Mouse (Mus musculus) megakaryocyte, embryonic 14.5 days (primary cell): Measurements from ENCODE around the gene Sppl2c. TPM values are rescaled to one million over a fixed set of nuclear protein-coding genes. Genes with fewer than 3 reads are reported as not detected.

Experiments
- H3K27me3 ChIP-seq: replicated peaks from 2 replicates; pipeline ENCODE3; 2012; ENCODE audit warnings: inconsistent platforms
- H3K36me3 ChIP-seq: replicated peaks from 2 replicates; pipeline ENCODE3; 2012; ENCODE audit warnings: low read length, inconsistent platforms, mixed read lengths
- H3K4me1 ChIP-seq: 2 replicates; pipeline ENCODE4 v1.6.1; 2012; ENCODE audit warnings: inconsistent platforms
- H3K4me3 ChIP-seq: replicated peaks from 2 replicates; pipeline ENCODE3; 2012; ENCODE audit warnings: moderate library complexity, mild to moderate bottlenecking, inconsistent platforms
- H3K9me3 ChIP-seq: 2 replicates; pipeline ENCODE4 v1.6.1; 2012; ENCODE audit warnings: inconsistent platforms
- FLI1 ChIP-seq: IDR thresholded peaks from 2 replicates; pipeline ENCODE4 v1.6.1; 2012; ENCODE audit warnings: low read length, inconsistent platforms, mixed read lengths
- GATA1 ChIP-seq: IDR thresholded peaks from 3 replicates; pipeline ENCODE4 v1.6.1; 2012; ENCODE audit warnings: mixed read lengths, low read length, inconsistent platforms, borderline replicate concordance
- polyA plus RNA-seq: library from polyadenylated mRNA; stranded (reverse); fragments of >175 nt; gene quantifications from 2 replicates; pipeline ENCODE4 v1.2.3, GENCODE M21; 2012; ENCODE audit warnings: low replicate concordance; ENCODE audit not compliant: insufficient read depth

The Sppl2c gene
- polyA plus RNA-seq, 1 experiment, result not detected

- H3K27me3 ChIP-seq, result peaks cover 66% of the 10 kb centered on the region
- peaks cover 49% of the 10 kb centered on the region for H3K4me1 ChIP-seq
- TF ChIP-seq FLI1, result no peak
- no peak for TF ChIP-seq GATA1
Observed at GRCm38 (mm10) chr11:104235881-104236280, 49.8 kb downstream of the Sppl2c start.

GRCm38 (mm10) chr11:104237226-104237625, 51.1 kb downstream of the Sppl2c start:
- peaks cover 52% of the 10 kb centered on the region for H3K27me3 ChIP-seq

More at GRCm38 (mm10) chr11:104235881-104236280, 49.8 kb downstream of the Sppl2c start:
- Histone ChIP-seq H3K4me3 (no peak overlapping the region), H3K9me3 (no peaks in the 10 kb centered on the region), H3K36me3 (no peaks in the 10 kb centered on the region)

GRCm38 (mm10) chr11:104237958-104238747, 52.0 kb downstream of the Sppl2c start:
- no peak overlapping the region for H3K4me3 ChIP-seq
- peaks cover 47% of the 10 kb centered on the region for H3K27me3 ChIP-seq
- H3K4me1 ChIP-seq, result peaks cover 26% of the 10 kb centered on the region
- H3K36me3 ChIP-seq, result no peaks in the 10 kb centered on the region
- H3K9me3 ChIP-seq, result no peaks in the 10 kb centered on the region
- TF ChIP-seq GATA1, result no peak
- no peak for TF ChIP-seq FLI1

More at GRCm38 (mm10) chr11:104237226-104237625, 51.1 kb downstream of the Sppl2c start:
- Histone ChIP-seq H3K4me1 (peaks cover 35% of the 10 kb centered on the region), H3K36me3 (no peaks in the 10 kb centered on the region), H3K9me3 (no peaks in the 10 kb centered on the region), H3K4me3 (no peak overlapping the region)
- TF ChIP-seq FLI1 (no peak), GATA1 (no peak)

Other genes with a start within 250 kb of the Sppl2c start
- gene Nsf, start 232.3 kb upstream of the Sppl2c start, polyA plus RNA-seq, result 9.3 and 11.2 TPM in 2 replicates
- gene Arf2, start 219.6 kb upstream of the Sppl2c start, polyA plus RNA-seq, result 1.00 and 7.0 TPM in 2 replicates
- gene Crhr1, start 53.5 kb upstream of the Sppl2c start, polyA plus RNA-seq, result not detected in 2 replicates
- gene Mapt, start 45.1 kb downstream of the Sppl2c start, polyA plus RNA-seq, result 0.76 TPM in 1 of 2 replicates, not detected in the other